Mouse (Mus musculus) cortical plate, adult 2 months (tissue): ENCODE results near the gene Mxi1.
"Not testable (repeated sequence)": the region's sequence is repeated elsewhere in the genome, so short reads cannot be mapped to it uniquely, and the experiment has no call there.

Experiments used
- CTCF ChIP-seq: fragments of 200-500 bp; IDR thresholded peaks from 2 replicates; pipeline ENCODE4 v1.5.1; 2011; ENCODE audit warnings: mild to moderate bottlenecking, control low read depth, low read length; ENCODE audit not compliant: insufficient read depth; ENCODE audit errors: extremely low read depth
- POLR2A ChIP-seq: fragments of 200-500 bp; IDR thresholded peaks from 2 replicates; pipeline ENCODE4 v1.6.1; 2011; ENCODE audit warnings: mild to moderate bottlenecking, low read length, control low read depth; ENCODE audit not compliant: insufficient read depth; ENCODE audit errors: extremely low read depth

DNA sequence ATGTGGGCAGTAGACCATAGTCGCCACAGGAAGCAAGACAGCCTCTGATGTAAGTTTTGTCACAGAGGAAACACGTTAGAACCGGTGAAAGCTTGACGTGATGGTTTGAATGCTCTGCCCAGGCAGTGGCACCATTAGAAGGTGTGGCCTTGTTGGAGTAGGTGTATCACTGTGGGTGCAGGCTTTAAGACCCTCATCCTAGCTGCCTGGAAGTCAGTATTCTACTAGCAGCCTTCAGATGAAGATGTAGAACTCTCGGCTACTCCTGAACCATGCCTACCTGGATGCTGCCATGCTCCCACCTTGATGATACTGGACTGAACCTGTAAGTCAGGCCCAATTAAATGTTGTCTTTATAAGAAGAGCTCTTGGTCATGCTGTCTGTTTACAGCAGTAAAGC is 85.5 kb downstream of the Mxi1 start:
- TF ChIP-seq CTCF, POLR2A: not testable (repeated sequence)
